Mouse (Mus musculus): ENCODE data around the gene Zfhx3. TPM values are rescaled to one million over a fixed set of nuclear protein-coding genes. Genes with fewer than 3 reads are reported as not detected.
"Not testable (repeated sequence)": the region's sequence is repeated elsewhere in the genome, so short reads cannot be mapped to it uniquely, and the experiment has no call there.

Zfhx3 gene
- 56.8 and 68.4 TPM in 2 replicates for polyA plus RNA-seq (2014; fragmentation: Nextera tagmentation; extraction: Ambion mirVana)

- Histone ChIP-seq H3K4me3 (replicated peaks; ENCODE audit: low read depth, low read length) (peak within 1 kb of the TSS; percentile 31), H3K9ac (replicated peaks; ENCODE audit: low read length) (peak within 1 kb of the TSS; percentile 54), H3K4me1 (ENCODE audit: control insufficient read depth, insufficient read depth, low read length) (peaks cover 57% of the 10 kb centered on the region), H3K9me3 (ENCODE audit: control insufficient read depth, low read length) (no peaks in the 10 kb centered on the region), H3K27me3 (ENCODE audit: control insufficient read depth, insufficient read depth, low read length) (no peaks in the 10 kb centered on the region), H3K36me3 (ENCODE audit: control insufficient read depth, insufficient read depth, low read length) (no peaks in the 10 kb centered on the region), H3K27ac (replicated peaks; ENCODE audit: low read depth, low read length) (peak within 1 kb of the TSS; percentile 88), H3K4me2 (ENCODE audit: low read length) (peak within 1 kb of the TSS; percentile 65)
- 9% methylated on average over 11 of the region's 11 CpGs for WGBS
- ATAC-seq (ENCODE audit: low FRiP score, low TSS enrichment) (no peak), DNase-seq (peak; percentile 64)
Measured at GRCm38 (mm10) chr8:107941922-107942694, at the start of gene Zfhx3. Gene Zfhx3, plus strand, starts transcription at chr8:107942644.

GRCm38 (mm10) chr8:107918984-107919383, 23.5 kb upstream of the Zfhx3 start:
- H3K27ac ChIP-seq (replicated peaks; ENCODE audit: low read depth, low read length) = peak overlapping the region; percentile 66

GRCm38 (mm10) chr8:107926149-107926548, 16.3 kb upstream of the Zfhx3 start:
- Histone ChIP-seq H3K27me3 (ENCODE audit: control insufficient read depth, insufficient read depth, low read length) (no peaks in the 10 kb centered on the region), H3K4me2 (ENCODE audit: low read length) (no peak overlapping the region), H3K36me3 (ENCODE audit: control insufficient read depth, insufficient read depth, low read length) (no peaks in the 10 kb centered on the region), H3K9ac (replicated peaks; ENCODE audit: low read length) (no peak overlapping the region), H3K4me1 (ENCODE audit: control insufficient read depth, insufficient read depth, low read length) (no peaks in the 10 kb centered on the region), H3K4me3 (replicated peaks; ENCODE audit: low read depth, low read length) (no peak overlapping the region), H3K27ac (replicated peaks; ENCODE audit: low read depth, low read length) (no peak overlapping the region), H3K9me3 (ENCODE audit: control insufficient read depth, low read length) (no peaks in the 10 kb centered on the region)
- DNase-seq (no peak), ATAC-seq (ENCODE audit: low FRiP score, low TSS enrichment) (no peak)
- 84% methylated on average over 15 of the region's 15 CpGs for WGBS

More at GRCm38 (mm10) chr8:107918984-107919383, 23.5 kb upstream of the Zfhx3 start:
- peak; percentile 20 for DNase-seq
- Histone ChIP-seq H3K4me2 (ENCODE audit: low read length) (no peak overlapping the region), H3K36me3 (ENCODE audit: control insufficient read depth, insufficient read depth, low read length) (no peaks in the 10 kb centered on the region), H3K9ac (replicated peaks; ENCODE audit: low read length) (no peak overlapping the region), H3K27me3 (ENCODE audit: control insufficient read depth, insufficient read depth, low read length) (no peaks in the 10 kb centered on the region), H3K4me1 (ENCODE audit: control insufficient read depth, insufficient read depth, low read length) (peaks cover 6% of the 10 kb centered on the region), H3K9me3 (ENCODE audit: control insufficient read depth, low read length) (no peaks in the 10 kb centered on the region), H3K4me3 (replicated peaks; ENCODE audit: low read depth, low read length) (no peak overlapping the region)
- WGBS = 74% methylated on average over 12 of the region's 12 CpGs
- ATAC-seq (ENCODE audit: low FRiP score, low TSS enrichment) = no peak

- no peaks in the 10 kb centered on the region for H3K36me3 ChIP-seq (ENCODE audit: control insufficient read depth, insufficient read depth, low read length)
- H3K4me3 ChIP-seq (replicated peaks; ENCODE audit: low read depth, low read length) = no peak overlapping the region
- H3K4me2 ChIP-seq (ENCODE audit: low read length) = no peak overlapping the region
- no peaks in the 10 kb centered on the region for H3K27me3 ChIP-seq (ENCODE audit: control insufficient read depth, insufficient read depth, low read length)
- DNase-seq (no peak), ATAC-seq (ENCODE audit: low FRiP score, low TSS enrichment) (no peak)
- H3K27ac ChIP-seq (replicated peaks; ENCODE audit: low read depth, low read length) = no peak overlapping the region
- no peaks in the 10 kb centered on the region for H3K9me3 ChIP-seq (ENCODE audit: control insufficient read depth, low read length)
- 93% methylated on average over 4 of the region's 4 CpGs for WGBS
- no peak overlapping the region for H3K9ac ChIP-seq (replicated peaks; ENCODE audit: low read length)
- peaks cover 23% of the 10 kb centered on the region for H3K4me1 ChIP-seq (ENCODE audit: control insufficient read depth, insufficient read depth, low read length)
Measured at GRCm38 (mm10) chr8:107936725-107937124, 5.7 kb upstream of the Zfhx3 start.

- 95% methylated on average over 5 of the region's 5 CpGs for WGBS
- not testable (repeated sequence) for ATAC-seq (ENCODE audit: low FRiP score, low TSS enrichment)
Measured at GRCm38 (mm10) chr8:107938231-107938630, 4.2 kb upstream of the Zfhx3 start.

GRCm38 (mm10) chr8:107940181-107940580, 2.3 kb upstream of the Zfhx3 start:
- WGBS = 17% methylated on average over 8 of the region's 8 CpGs
- Histone ChIP-seq H3K9me3 (ENCODE audit: control insufficient read depth, low read length) (no peaks in the 10 kb centered on the region), H3K27ac (replicated peaks; ENCODE audit: low read depth, low read length) (peak overlapping the region; percentile 88), H3K4me2 (ENCODE audit: low read length) (0 out of 2 replicates have a peak overlapping the region, but pooled peaks have one; percentile 4), H3K27me3 (ENCODE audit: control insufficient read depth, insufficient read depth, low read length) (no peaks in the 10 kb centered on the region), H3K9ac (replicated peaks; ENCODE audit: low read length) (no peak overlapping the region; the same call in 1 of the 2 replicates), H3K4me3 (replicated peaks; ENCODE audit: low read depth, low read length) (no peak overlapping the region), H3K4me1 (ENCODE audit: control insufficient read depth, insufficient read depth, low read length) (peaks cover 44% of the 10 kb centered on the region), H3K36me3 (ENCODE audit: control insufficient read depth, insufficient read depth, low read length) (no peaks in the 10 kb centered on the region)
- ATAC-seq (ENCODE audit: low FRiP score, low TSS enrichment) = no peak
- DNase-seq = peak; percentile 65

More at GRCm38 (mm10) chr8:107938231-107938630, 4.2 kb upstream of the Zfhx3 start:
- H3K36me3 ChIP-seq (ENCODE audit: control insufficient read depth, insufficient read depth, low read length); H3K9ac ChIP-seq (replicated peaks; ENCODE audit: low read length); H3K9me3 ChIP-seq (ENCODE audit: control insufficient read depth, low read length); H3K27me3 ChIP-seq (ENCODE audit: control insufficient read depth, insufficient read depth, low read length); H3K27ac ChIP-seq (replicated peaks; ENCODE audit: low read depth, low read length); DNase-seq; H3K4me3 ChIP-seq (replicated peaks; ENCODE audit: low read depth, low read length); H3K4me2 ChIP-seq (ENCODE audit: low read length): not testable (repeated sequence)
- H3K4me1 ChIP-seq (ENCODE audit: control insufficient read depth, insufficient read depth, low read length) = peaks cover 34% of the 10 kb centered on the region

GRCm38 (mm10) chr8:107942752-107943510, 487 bp downstream of the Zfhx3 start:
- H3K4me3 ChIP-seq (replicated peaks; ENCODE audit: low read depth, low read length) = peak overlapping the region; percentile 31
- ATAC-seq (ENCODE audit: low FRiP score, low TSS enrichment) (peak; percentile 72), DNase-seq (peak; percentile 83)
- H3K4me2 ChIP-seq (ENCODE audit: low read length) = peak overlapping the region; percentile 65
- H3K36me3 ChIP-seq (ENCODE audit: control insufficient read depth, insufficient read depth, low read length) = no peaks in the 10 kb centered on the region
- no peaks in the 10 kb centered on the region for H3K27me3 ChIP-seq (ENCODE audit: control insufficient read depth, insufficient read depth, low read length)
- no peaks in the 10 kb centered on the region for H3K9me3 ChIP-seq (ENCODE audit: control insufficient read depth, low read length)
- H3K9ac ChIP-seq (replicated peaks; ENCODE audit: low read length) = peak overlapping the region; percentile 54
- peaks cover 57% of the 10 kb centered on the region for H3K4me1 ChIP-seq (ENCODE audit: control insufficient read depth, insufficient read depth, low read length)
- under 1% methylated on average over 16 of the region's 17 CpGs for WGBS
- H3K27ac ChIP-seq (replicated peaks; ENCODE audit: low read depth, low read length) = peak overlapping the region; percentile 88

GRCm38 (mm10) chr8:107943550-107944348, 1.3 kb downstream of the Zfhx3 start:
- no peaks in the 10 kb centered on the region for H3K9me3 ChIP-seq (ENCODE audit: control insufficient read depth, low read length)
- H3K27me3 ChIP-seq (ENCODE audit: control insufficient read depth, insufficient read depth, low read length) = no peaks in the 10 kb centered on the region
- 6% methylated on average over 10 of the region's 10 CpGs for WGBS
- peaks cover 57% of the 10 kb centered on the region for H3K4me1 ChIP-seq (ENCODE audit: control insufficient read depth, insufficient read depth, low read length)
- peak; percentile 59 for DNase-seq
- H3K27ac ChIP-seq (replicated peaks; ENCODE audit: low read depth, low read length) = peak overlapping the region; percentile 88
- H3K9ac ChIP-seq (replicated peaks; ENCODE audit: low read length) = peak overlapping the region; percentile 54
- H3K4me3 ChIP-seq (replicated peaks; ENCODE audit: low read depth, low read length) = peak overlapping the region; percentile 31
- no peak for ATAC-seq (ENCODE audit: low FRiP score, low TSS enrichment)
- H3K36me3 ChIP-seq (ENCODE audit: control insufficient read depth, insufficient read depth, low read length) = no peaks in the 10 kb centered on the region
- peak overlapping the region; percentile 65 for H3K4me2 ChIP-seq (ENCODE audit: low read length)
